Mouse (Mus musculus) T-helper 17 cell (primary cell): ENCODE measurements around the gene Ywhag.

Experiments
- in situ Hi-C, 2 experiments: fragments of 300-600 bp; cut with MboI, MseI; formaldehyde crosslinking; loops; 1 replicate in 1 of 2; 2 replicates in 1 of 2; pipeline ENCODE4 v1.15.1; 2025; ENCODE audit warnings: high pct_unique_total_duplicates in 2 of 2

Gene Ywhag

DNA sequence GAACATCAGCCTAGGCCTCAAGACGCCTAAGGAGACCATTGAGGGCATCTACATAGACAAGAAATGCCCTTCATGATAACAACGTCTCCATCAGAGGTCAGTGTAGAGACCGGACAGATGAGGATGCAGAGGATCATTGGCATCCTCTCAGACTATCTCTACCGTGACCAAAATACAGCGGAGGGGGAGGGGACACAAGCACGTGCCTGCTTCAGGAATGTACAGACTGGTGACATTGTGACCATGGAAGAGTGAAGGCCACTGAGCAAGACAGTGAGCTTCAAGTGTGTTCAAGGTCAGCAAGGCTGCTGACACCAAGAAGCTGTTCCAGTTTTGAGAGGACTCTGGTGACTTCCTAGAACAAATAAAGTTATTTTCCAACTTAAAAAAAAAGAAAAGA, 39.5 kb downstream of the Ywhag start:
- in situ Hi-C loops = no loop called here

- in situ Hi-C loops = no loop called here
Observed at GRCm38 (mm10) chr5:135892589-135893351, 41.6 kb downstream of the Ywhag start.

DNA sequence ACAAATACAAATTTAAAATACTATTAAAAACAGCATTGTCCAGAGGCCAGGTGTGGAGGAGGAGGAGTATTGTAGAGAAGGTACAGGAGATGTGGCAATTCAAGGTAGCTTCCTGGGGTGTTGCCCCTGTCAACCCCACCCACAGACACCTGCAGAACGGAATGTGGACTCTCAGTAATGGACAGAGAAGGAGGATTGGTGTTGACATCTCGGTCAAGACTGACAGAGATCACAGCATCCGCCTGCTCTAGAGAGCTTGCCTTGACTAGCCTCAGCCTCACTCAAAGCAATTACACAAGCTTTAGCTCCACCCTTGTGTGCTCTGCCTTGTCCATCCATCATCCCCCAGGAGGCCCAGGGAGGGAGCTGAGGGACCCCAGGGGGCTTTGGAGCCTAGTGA, 43.5 kb downstream of the Ywhag start:
- in situ Hi-C loops = no loop called here

- in situ Hi-C loops = no loop called here
Observed at GRCm38 (mm10) chr5:135890323-135890722, 44.1 kb downstream of the Ywhag start.

DNA sequence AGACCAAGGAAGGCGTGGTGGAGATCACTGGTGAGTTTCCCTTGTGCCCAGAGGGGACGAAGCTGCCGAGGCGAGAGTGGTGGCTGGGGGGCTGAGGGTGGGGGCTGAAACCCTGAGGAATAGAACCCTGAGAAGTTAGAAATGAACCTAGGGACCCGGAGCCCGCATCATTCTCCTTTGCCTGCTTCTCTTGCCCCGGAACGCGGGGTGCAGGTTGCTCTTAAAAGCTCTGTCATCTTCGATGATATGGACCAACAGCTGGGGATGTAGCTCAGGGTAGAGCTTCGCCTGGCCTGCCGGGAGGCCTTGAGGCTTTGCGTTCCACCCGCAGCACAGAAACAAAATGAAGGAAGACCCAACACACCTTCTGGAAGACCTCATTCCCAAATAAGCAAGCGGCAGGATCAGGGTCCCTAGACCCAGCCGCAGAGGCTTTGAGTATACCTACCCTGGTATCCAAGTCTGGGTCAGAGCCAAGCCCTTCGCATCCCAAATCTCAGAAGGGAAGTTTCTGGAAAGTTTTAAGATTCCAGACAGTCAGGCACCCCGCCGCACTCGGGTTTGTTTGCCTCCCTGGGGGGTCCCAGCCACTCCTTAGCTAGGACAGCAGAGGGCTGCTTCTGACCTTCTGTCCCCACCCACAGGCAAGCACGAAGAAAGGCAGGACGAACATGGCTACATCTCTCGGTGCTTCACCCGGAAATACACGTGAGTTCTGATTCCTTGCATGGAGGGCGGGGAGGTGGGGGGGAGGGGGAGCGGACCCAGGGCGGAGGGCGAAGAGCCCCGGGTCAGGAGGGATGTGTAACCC, 45.8 kb downstream of the Ywhag start:
- in situ Hi-C loops = no loop called here

GRCm38 (mm10) chr5:135887675-135888102, 46.7 kb downstream of the Ywhag start, which contains the start of gene Hspb1:
Gene Hspb1 (plus strand): TSS chr5:135887919.
- in situ Hi-C loops = no loop called here

- in situ Hi-C loops = no loop called here
Observed at GRCm38 (mm10) chr5:135884641-135885040, 49.8 kb downstream of the Ywhag start.

GRCm38 (mm10) chr5:135879449-135880158, 54.8 kb downstream of the Ywhag start:
- in situ Hi-C loops = no loop called here

- in situ Hi-C loops = no loop called here
Observed at GRCm38 (mm10) chr5:135877831-135878231, 56.6 kb downstream of the Ywhag start.

- in situ Hi-C loops = no loop called here
Observed at GRCm38 (mm10) chr5:135877180-135877579, 57.2 kb downstream of the Ywhag start.

DNA sequence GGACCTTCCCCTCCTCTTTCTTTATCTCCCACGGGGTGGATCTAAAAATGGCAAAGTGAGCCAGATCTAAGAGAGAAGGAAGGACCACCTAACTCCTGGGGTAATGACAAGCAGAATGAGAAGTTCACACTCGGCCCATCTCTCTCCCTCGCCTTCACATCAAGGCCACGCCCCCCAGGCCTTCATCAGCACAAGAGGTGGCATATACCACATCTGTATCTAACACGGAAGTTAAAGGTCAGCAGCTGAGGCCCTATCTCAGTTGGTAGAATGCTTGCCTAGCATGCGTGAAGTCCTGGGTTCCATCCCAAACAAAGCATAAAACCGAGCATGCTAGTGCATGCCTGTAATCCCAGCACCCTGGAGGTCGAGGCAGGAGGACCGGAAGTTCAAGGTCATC, 60.7 kb downstream of the Ywhag start:
- in situ Hi-C loops = no loop called here

DNA sequence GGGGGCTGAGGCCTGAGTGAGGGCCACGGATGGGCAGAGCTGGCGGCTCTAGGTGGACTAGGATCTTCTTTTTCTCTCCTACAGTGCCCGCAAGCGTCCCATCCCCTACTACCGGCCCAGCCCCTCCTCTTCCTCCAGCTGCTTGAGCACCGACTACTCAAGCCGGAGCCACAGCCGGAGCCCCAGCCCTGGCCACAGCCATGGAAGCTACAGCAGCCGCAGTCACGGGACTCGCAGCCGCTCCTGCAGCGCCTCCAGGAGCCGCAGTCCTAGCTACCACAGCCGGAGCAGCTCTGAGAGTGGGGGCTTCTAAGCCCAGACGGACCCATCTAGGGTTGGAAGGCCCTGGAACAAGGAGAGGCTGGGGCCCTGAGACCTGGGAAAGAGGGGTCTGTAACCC, 61.4 kb downstream of the Ywhag start:
- in situ Hi-C loops = no loop called here

DNA sequence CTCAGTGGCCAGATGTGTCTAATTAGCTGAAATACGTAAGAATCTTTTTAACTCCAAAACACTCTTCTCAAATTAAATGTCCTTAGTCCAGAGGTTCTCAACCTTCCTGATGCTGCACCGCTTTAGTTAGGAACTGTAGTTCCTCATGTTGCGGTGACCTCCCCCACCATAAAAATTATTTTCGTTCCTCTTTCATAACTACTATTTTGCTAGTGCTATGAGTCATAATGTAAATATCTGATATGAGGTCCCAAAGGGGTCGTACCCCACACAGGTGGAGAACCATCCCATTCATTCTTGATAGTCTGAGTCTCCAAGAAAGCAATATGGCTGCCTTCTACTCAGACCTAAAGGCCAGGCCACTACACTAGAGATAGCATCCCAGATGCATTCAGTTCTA, 63.9 kb downstream of the Ywhag start:
- in situ Hi-C loops = no loop called here

GRCm38 (mm10) chr5:135869661-135870423, 64.6 kb downstream of the Ywhag start:
- in situ Hi-C loops = no loop called here

DNA sequence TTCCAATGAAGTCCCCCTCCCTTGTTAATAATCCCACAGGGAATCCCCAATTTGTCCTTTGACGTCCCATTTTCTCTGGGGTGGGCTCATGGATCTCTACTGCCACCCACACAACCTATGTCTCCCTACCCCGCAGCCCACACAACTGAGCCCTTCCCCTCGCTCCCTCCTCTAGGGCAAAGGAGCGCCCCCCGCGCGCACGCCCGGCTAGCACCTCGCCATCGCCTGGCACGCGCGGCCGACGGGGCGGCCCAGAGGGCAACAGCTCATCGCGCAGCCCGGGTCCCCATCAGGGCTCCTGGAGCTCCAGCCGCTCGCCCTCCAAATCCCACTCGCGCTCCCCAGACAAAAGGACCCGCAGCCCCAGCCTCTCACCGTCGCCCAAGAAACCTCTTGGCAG, 65.8 kb downstream of the Ywhag start:
- in situ Hi-C loops = no loop called here

GRCm38 (mm10) chr5:135867637-135868593, 66.5 kb downstream of the Ywhag start:
- in situ Hi-C loops = no loop called here

DNA sequence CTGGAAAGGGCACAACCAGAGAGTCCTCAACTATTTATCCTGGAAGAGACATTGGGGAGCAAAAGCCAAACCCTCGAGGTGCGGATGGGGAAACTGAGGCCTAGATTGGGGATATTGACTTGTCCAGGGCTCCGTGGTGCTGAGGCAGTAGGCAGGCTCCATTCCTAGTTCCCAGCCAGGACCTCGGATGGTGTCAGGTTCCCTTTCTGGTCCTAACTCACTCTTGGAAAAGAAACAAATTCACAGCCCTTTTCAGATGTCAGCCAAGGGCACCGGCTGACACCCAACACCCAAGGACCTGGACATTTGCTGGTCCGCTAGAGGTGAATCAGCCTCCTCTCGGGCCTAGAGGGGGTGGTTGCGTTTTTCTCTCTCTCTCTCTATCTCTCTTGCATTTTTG, 67.8 kb downstream of the Ywhag start:
- in situ Hi-C loops = no loop called here
